Mouse (Mus musculus) CH12.LX (cell line): ENCODE results near the gene 9430015G10Rik.

ENCODE experiments used
- CTCF ChIP-seq, 2 experiments: IDR thresholded peaks in 1 of 2; conservative IDR thresholded peaks in 1 of 2; 2 replicates each; pipeline ENCODE4 v1.5.1; 2011 to 2012; ENCODE audit warnings: low read depth in 2 of 2, low read length in 2 of 2, improper control_type of control experiment in 1 of 2, inconsistent platforms in 1 of 2, mild to moderate bottlenecking in 1 of 2, moderate library complexity in 1 of 2
- MEF2A ChIP-seq: IDR thresholded peaks from 2 replicates; pipeline ENCODE4 v1.6.1; 2014; ENCODE audit warnings: low read depth, mild to moderate bottlenecking, inconsistent platforms, low read length, improper control_type of control experiment, borderline replicate concordance
- USF1 ChIP-seq: IDR thresholded peaks from 2 replicates; pipeline ENCODE4 v1.6.1; 2014; ENCODE audit warnings: low read depth, mild to moderate bottlenecking, inconsistent platforms, low read length, improper control_type of control experiment

GRCm38 (mm10) chr4:156103342-156103741 is 6.4 kb upstream of the 9430015G10Rik start:
- TF ChIP-seq CTCF (conservative IDR thresholded peaks at IDR 0.05 in 1 of 2, IDR thresholded peaks at IDR 0.05 in 1 of 2; ENCODE audit: low read depth in 2 of 2, low read length in 2 of 2) (no peak), MEF2A (no peak), USF1 (no peak)
